Mouse (Mus musculus) bone marrow, adult 2 months (tissue): ENCODE results near the gene Helz.

ENCODE experiments used
- CTCF ChIP-seq: fragments of 200-500 bp; IDR thresholded peaks from 2 replicates; pipeline ENCODE4 v1.5.1; 2011; ENCODE audit warnings: low read length, control low read depth; ENCODE audit not compliant: control insufficient read depth, insufficient read depth
- POLR2A ChIP-seq: fragments of 200-500 bp; IDR thresholded peaks from 2 replicates; pipeline ENCODE4 v1.6.1; 2011; ENCODE audit warnings: low read depth, mild to moderate bottlenecking, control low read depth, low read length, borderline replicate concordance; ENCODE audit not compliant: control insufficient read depth

DNA sequence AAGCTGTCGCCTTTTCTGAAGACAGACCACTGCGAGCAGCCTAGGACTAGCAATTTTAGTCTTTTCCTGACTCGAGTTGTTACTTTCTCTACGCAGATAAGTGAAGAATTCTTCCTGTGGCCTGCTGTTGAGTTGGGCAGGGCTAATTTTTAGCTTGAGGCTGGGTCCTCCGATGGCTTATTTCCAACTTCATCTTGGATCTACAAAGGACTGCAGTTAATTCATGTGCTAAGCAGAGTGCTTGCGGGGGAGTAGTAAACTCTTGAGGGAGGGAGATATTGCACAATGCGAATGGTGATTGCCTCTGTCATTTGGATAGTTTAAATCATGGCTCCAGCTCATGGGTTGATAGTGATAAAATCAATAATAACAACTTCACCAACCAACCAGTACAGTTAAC, 103.7 kb downstream of the Helz start:
- TF ChIP-seq CTCF (no peak), POLR2A (no peak)
